In genomic region chr6:60994114-60994513, GRCm38 (mm10) we compare ENCODE assay signal across 9 mouse cellular contexts.
DNase-seq lines count a peak whose midpoint lies in the region; ATAC-seq lines count a peak whose summit lies in the region.
"Had no signal": no experiment of that assay in that cellular context is flagged by ENCODE, and none has a peak within 500 bp of the region (broad histone marks: within the 10 kb centered on the region; RNA-seq: fewer than 3 reads in every experiment).

No protein-coding gene starts in this region.

- H3K4me1 ChIP-seq in heart, embryonic 12.5 days (replicated peaks), result no peaks in the 10 kb centered on the region
- peaks cover 11% of the 10 kb centered on the region; the same call in 1 of the 2 replicates for H3K4me1 ChIP-seq in midbrain, embryonic 15.5 days

- 18% methylated on average over 6 of the region's 6 CpGs for WGBS in heart, embryonic 12.5 days
- WGBS in midbrain, embryonic 15.5 days, result 9% methylated on average over 6 of the region's 6 CpGs

- no peaks in the 10 kb centered on the region for H3K9me3 ChIP-seq in heart, embryonic 12.5 days (replicated peaks)
- no peaks in the 10 kb centered on the region for H3K9me3 ChIP-seq in midbrain, embryonic 15.5 days

- ATAC-seq in heart, embryonic 12.5 days (ENCODE audit: insufficient number of reproducible peaks, low FRiP score), result no peak
- ATAC-seq in midbrain, embryonic 15.5 days (replicated peaks), result peak; percentile 42; the same call in 1 of the 2 replicates
- ATAC-seq: liver, postnatal 0 days had no signal

- H3K36me3 ChIP-seq in heart, embryonic 12.5 days, result no peaks in the 10 kb centered on the region
- no peaks in the 10 kb centered on the region for H3K36me3 ChIP-seq in midbrain, embryonic 15.5 days (replicated peaks)

- no peak overlapping the region for H3K9ac ChIP-seq in heart, embryonic 12.5 days
- no peak overlapping the region for H3K9ac ChIP-seq in midbrain, embryonic 15.5 days
- H3K9ac ChIP-seq: liver, postnatal 0 days had no signal

- no peak for DNase-seq in heart, adult 11 months
- DNase-seq in R1 (ENCODE audit: low read depth, low spot score), result peak; percentile 96
- peak; percentile 33 to 68 for DNase-seq in kidney, adult 8-10 months
- no peak for DNase-seq in adrenal gland, postnatal 10 days
- no peak for DNase-seq in Muller cell, postnatal 12 days (ENCODE audit: inconsistent ontology term)
- DNase-seq in T-cell, adult 2 months (ENCODE audit: low spot score), result no peak
- DNase-seq: liver, postnatal 0 days had no signal

- H3K4me2 ChIP-seq in heart, embryonic 12.5 days, result peak overlapping the region; percentile 42; the same call in 1 of the 2 replicates
- peak overlapping the region; percentile 16 for H3K4me2 ChIP-seq in midbrain, embryonic 15.5 days

- no peak overlapping the region for H3K4me3 ChIP-seq in heart, embryonic 12.5 days
- no peak overlapping the region for H3K4me3 ChIP-seq in midbrain, embryonic 15.5 days

- H3K27ac ChIP-seq in heart, embryonic 12.5 days (ENCODE audit: poor library complexity, severe bottlenecking), result no peak overlapping the region
- H3K27ac ChIP-seq in midbrain, embryonic 15.5 days, result no peak overlapping the region

- H3K27me3 ChIP-seq in heart, embryonic 12.5 days (replicated peaks), result no peaks in the 10 kb centered on the region
- no peaks in the 10 kb centered on the region for H3K27me3 ChIP-seq in midbrain, embryonic 15.5 days (replicated peaks)

Comparison
In these comparisons a context has a peak if more than half of its experiments do, and no peak if none do; other contexts are left out.
1. DNase-seq: peak in R1 (single experiment) and kidney, adult 8-10 months (2 of 2); none in heart, adult 11 months (single experiment), adrenal gland, postnatal 10 days (single experiment), Muller cell, postnatal 12 days (single experiment) and T-cell, adult 2 months (single experiment).